Mouse (Mus musculus) erythroblast, embryonic 14.5 days (primary cell): ENCODE data around the gene Ahsa1.

ENCODE experiments used
- GATA1 ChIP-seq: IDR thresholded peaks from 2 replicates; pipeline ENCODE4 v1.6.1; 2012; ENCODE audit warnings: low read length, inconsistent platforms, mixed read lengths
- TAL1 ChIP-seq: IDR thresholded peaks from 3 replicates; pipeline ENCODE4 v1.6.1; 2012; ENCODE audit warnings: low read length, inconsistent platforms, mixed read lengths

GRCm38 (mm10) chr12:87217596-87217995 lies 48.7 kb upstream of the Ahsa1 start:
- no peak for TF ChIP-seq GATA1
- no peak for TF ChIP-seq TAL1
